Mouse (Mus musculus) stomach, embryonic 14.5 days (tissue): ENCODE measurements around the gene Tdpoz1. TPM values are rescaled to one million over a fixed set of nuclear protein-coding genes. Genes with fewer than 3 reads are reported as not detected.
"Not testable (repeated sequence)": the region's sequence is repeated elsewhere in the genome, so short reads cannot be mapped to it uniquely, and the experiment has no call there.

Source experiments
- ATAC-seq: fragments of 200-750 bp; cut with Nextera tagmentation; 2 replicates; pipeline ENCODE4 v1.8.0; 2017; ENCODE audit warnings: low read depth, moderate TSS enrichment; ENCODE audit not compliant: insufficient number of reproducible peaks, insufficient read depth, low FRiP score
- H3K27ac ChIP-seq: fragments of 300-500 bp; sonication (generic); 2 replicates; pipeline ENCODE4 v1.5.1; 2014; ENCODE audit warnings: mild to moderate bottlenecking, low read length, moderate library complexity, mixed read lengths
- H3K27me3 ChIP-seq: fragments of 300-500 bp; sonication (generic); 2 replicates; pipeline ENCODE4 v1.6.1; 2014; ENCODE audit warnings: low read length, control low read depth, mixed read lengths; ENCODE audit not compliant: control insufficient read depth, insufficient read depth
- H3K36me3 ChIP-seq: fragments of 300-500 bp; sonication (generic); 2 replicates; pipeline ENCODE4 v1.6.1; 2014; ENCODE audit warnings: mild to moderate bottlenecking, control low read depth, low read length, moderate library complexity, mixed read lengths; ENCODE audit not compliant: control insufficient read depth, insufficient read depth
- H3K4me1 ChIP-seq: fragments of 300-500 bp; sonication (generic); 2 replicates; pipeline ENCODE4 v1.6.1; 2014; ENCODE audit warnings: low read length, control low read depth, mixed read lengths; ENCODE audit not compliant: control insufficient read depth, insufficient read depth
- H3K4me2 ChIP-seq: fragments of 300-500 bp; sonication (generic); replicated peaks from 2 replicates; pipeline ENCODE4 v1.6.1; 2014; ENCODE audit warnings: low read depth, low read length, control low read depth
- H3K4me3 ChIP-seq: fragments of 300-500 bp; sonication (generic); 2 replicates; pipeline ENCODE4 v1.5.1; 2014; ENCODE audit warnings: low read depth, low read length, control low read depth
- H3K9ac ChIP-seq: fragments of 300-500 bp; sonication (generic); replicated peaks from 2 replicates; pipeline ENCODE4 v1.6.1; 2014; ENCODE audit warnings: low read depth, mild to moderate bottlenecking, control low read depth, low read length, moderate library complexity, mixed read lengths
- H3K9me3 ChIP-seq: fragments of 300-500 bp; sonication (generic); 2 replicates; pipeline ENCODE4 v1.6.1; 2016; ENCODE audit warnings: low read depth, low read length, control low read depth; ENCODE audit not compliant: control insufficient read depth
- WGBS: fragments of 180-500 bp; shearing (Covaris S2); extraction: QIAGEN DNeasy Blood & Tissue Kit; methylation state at CpG from one replicate; pipeline ENCODE4 v1.1.7; 2014; 5-methylcytosine and 5-hydroxymethylcytosine counted together
- polyA plus RNA-seq: library from polyadenylated mRNA; unstranded; fragments of >200 nt; fragmentation: Nextera tagmentation; extraction: Ambion mirVana; gene quantifications from 2 replicates; pipeline ENCODE4 v1.2.1, GENCODE M21; 2014

Gene Tdpoz1
- not detected in 2 replicates for polyA plus RNA-seq

DNA sequence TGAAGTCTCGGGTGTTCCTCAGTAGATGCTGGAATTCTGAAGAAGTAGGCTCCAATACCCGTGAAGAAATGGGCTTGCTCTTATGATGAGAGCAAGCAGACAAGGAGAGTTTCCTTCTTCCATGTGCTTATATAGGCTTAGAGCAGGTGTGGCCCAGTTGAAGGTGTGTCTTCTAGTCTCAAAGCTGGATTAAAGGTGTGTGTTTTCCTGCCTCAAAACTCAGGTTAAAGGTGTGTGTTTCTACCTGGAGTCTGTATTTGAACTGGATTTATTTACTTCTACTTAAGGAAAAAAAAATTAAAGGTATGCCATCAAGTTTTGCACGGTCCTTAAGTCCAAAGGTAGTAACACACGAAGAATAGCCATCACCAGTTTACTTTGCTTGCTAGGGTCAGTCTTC lies at the start of gene Tdpoz1:
Gene Tdpoz1 (minus strand): TSS at position 101 of the 400 bp plus-strand sequence.
- H3K9me3 ChIP-seq, H3K36me3 ChIP-seq, H3K27me3 ChIP-seq, H3K9ac ChIP-seq, H3K4me1 ChIP-seq, ATAC-seq, H3K4me3 ChIP-seq, H3K27ac ChIP-seq, H3K4me2 ChIP-seq: not testable (repeated sequence)
- WGBS, result 87% methylated on average over 2 of the region's 4 CpGs

DNA sequence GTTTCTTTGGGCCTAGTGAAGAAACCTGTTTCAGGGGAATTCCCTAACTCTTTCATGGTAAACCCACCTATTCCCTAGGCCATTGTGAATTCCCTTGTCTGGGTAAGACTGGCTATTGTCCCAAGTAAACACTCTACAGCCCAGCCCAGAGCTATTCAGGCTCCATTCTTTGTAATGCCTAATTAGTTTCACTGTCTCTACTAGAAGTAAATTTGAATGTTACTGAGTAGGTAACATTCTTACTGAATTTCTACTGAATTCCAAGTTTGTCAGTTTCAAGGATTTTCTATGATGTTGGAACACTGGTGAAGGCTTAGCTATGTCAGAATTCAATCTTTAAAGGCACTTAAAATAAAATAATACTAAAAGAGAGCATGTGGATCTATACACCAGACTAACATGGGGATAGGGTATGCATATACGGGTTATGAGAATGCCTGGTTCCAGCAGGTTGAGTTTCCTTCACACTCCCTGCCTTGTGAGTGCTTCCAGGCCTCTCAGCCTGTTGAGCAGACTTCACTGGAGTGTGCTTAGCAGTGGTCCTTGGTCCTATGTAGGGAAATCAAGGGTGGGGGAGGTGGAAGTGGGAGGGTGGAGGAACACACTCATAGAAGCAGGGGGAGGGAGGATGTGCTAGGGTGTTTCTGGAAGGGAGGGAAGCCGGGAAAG lies 33.0 kb upstream of the Tdpoz1 start:
- H3K27ac ChIP-seq, H3K4me2 ChIP-seq, H3K9ac ChIP-seq, H3K4me3 ChIP-seq, H3K27me3 ChIP-seq, H3K36me3 ChIP-seq, ATAC-seq, H3K9me3 ChIP-seq, H3K4me1 ChIP-seq: not testable (repeated sequence)
- WGBS, result 84% methylated on average over 2 of the region's 2 CpGs

DNA sequence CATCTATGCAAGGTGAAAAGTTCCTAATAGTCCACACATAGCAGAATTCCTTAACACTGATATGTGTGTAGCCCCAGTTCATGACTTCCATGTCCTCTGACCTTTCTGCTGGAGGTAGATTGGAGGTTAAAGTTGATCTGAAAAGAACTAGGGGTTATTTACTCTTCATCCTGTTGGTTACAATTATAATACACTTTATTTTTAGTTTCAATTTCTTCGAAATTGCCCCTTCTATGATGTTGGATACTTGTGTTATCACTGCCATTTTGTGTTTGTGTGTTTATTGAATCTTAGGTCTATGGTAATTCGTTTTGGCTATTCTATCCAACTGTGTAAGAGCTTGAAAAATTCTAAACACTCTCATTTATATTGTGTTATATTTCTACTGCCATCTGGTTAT lies 16.9 kb upstream of the Tdpoz1 start, which contains the start of gene Gm37596:
Gene Gm37596 (minus strand): TSS at position 101 of the 400 bp plus-strand sequence.
- H3K27ac ChIP-seq, ATAC-seq: not testable (repeated sequence)
- WGBS, result 75% methylated on average over 1 of the region's 2 CpGs

DNA sequence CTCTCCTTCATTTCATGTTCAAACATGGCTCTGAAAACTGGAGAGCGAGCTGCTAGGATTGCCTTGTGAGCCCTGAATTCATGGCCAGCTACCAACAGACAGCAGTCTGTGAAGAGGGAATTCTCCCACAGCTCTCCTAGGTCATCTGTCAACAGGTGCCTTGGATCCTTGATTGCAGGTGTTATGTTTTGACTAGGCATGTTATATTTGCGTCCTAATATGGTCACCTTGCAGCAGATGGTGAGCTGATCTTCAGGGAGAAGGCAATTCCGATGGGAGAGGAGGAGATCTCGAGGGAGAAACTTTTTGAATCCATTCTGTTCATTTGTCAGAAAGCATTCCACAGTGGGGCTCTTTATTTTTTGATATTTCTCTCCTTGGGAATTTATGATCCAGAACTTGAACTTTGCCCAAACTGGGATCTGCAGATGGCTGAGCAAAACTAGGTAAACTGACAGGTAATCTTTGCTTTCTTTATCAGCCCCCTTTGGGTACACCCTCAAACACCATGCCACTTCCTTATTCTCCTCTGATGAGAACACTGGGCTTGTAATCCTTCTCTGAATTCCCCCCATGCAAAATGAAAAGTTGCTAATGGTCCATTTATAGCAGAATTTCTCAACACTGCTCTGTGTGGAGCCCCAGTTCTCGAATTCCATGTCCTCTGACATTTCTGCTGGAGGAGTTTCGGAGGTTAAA lies 5.2 kb downstream of the Tdpoz1 start:
- not testable (repeated sequence) for H3K9me3 ChIP-seq, ATAC-seq, H3K4me3 ChIP-seq, H3K36me3 ChIP-seq, H3K9ac ChIP-seq, H3K27ac ChIP-seq, H3K27me3 ChIP-seq, H3K4me2 ChIP-seq, H3K4me1 ChIP-seq
- WGBS, result 80% methylated on average over 5 of the region's 6 CpGs

More for the DNA sequence above, 16.9 kb upstream of the Tdpoz1 start, which contains the start of gene Gm37596:
- not testable (repeated sequence) for H3K9me3 ChIP-seq, H3K36me3 ChIP-seq, H3K9ac ChIP-seq, H3K4me1 ChIP-seq, H3K4me3 ChIP-seq, H3K4me2 ChIP-seq, H3K27me3 ChIP-seq

DNA sequence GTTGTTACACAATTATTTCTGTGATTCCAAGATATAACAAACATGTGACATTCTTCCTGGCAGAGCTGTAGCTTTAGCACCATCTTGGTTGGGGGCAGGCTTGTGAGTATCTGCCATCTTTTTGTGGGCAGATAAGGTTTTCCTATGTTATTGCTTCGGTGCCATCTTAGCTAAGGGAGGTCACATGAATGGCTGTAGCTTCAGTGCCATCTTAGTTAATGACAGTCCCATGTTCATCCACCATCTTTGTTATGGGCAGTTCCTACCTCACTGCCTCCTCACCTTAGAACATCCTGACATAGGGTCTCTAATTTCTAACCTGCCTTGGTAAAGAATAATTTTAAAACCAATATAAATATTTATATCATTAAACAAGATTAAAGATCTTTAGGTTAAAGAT lies 21.9 kb downstream of the Tdpoz1 start:
- no peak for ATAC-seq
- Histone ChIP-seq H3K9ac (no peak overlapping the region), H3K27ac (no peak overlapping the region), H3K4me3 (no peak overlapping the region), H3K36me3 (no peaks in the 10 kb centered on the region), H3K9me3 (no peaks in the 10 kb centered on the region), H3K27me3 (no peaks in the 10 kb centered on the region), H3K4me2 (no peak overlapping the region), H3K4me1 (no peaks in the 10 kb centered on the region)
- WGBS, result 67% methylated on average over 1 of the region's 1 CpGs

DNA sequence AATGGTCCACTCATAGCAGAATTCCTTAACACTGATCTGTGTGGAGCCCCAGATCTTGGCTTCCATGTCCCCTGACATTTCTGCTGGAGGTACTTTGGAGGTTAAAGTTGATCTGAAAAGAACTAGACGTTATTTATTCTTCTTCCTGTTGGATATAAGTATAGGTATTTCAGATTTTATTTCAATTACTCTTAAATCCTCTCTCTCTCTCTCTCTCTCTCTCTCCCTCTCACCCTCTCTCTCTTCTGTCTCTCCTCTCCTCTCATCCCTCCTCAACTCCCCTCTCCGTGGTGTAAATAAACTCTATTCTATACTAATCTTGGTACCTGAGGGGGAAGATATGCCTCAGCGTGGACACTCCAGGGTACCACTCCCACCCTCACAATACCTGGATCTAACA lies 23.5 kb downstream of the Tdpoz1 start, which contains the start of gene Tdpoz2:
Gene Tdpoz2 (minus strand): TSS at position 101 of the 400 bp plus-strand sequence.
- no peaks in the 10 kb centered on the region for H3K4me1 ChIP-seq
- no peak for ATAC-seq
- no peaks in the 10 kb centered on the region for H3K27me3 ChIP-seq
- H3K4me3 ChIP-seq, result no peak within 1 kb of the TSS
- WGBS, result 71% methylated on average over 3 of the region's 3 CpGs
- H3K36me3 ChIP-seq, result no peaks in the 10 kb centered on the region
- H3K4me2 ChIP-seq, result no peak within 1 kb of the TSS
- no peaks in the 10 kb centered on the region for H3K9me3 ChIP-seq
- no peak within 1 kb of the TSS for H3K27ac ChIP-seq
- H3K9ac ChIP-seq, result no peak within 1 kb of the TSS

DNA sequence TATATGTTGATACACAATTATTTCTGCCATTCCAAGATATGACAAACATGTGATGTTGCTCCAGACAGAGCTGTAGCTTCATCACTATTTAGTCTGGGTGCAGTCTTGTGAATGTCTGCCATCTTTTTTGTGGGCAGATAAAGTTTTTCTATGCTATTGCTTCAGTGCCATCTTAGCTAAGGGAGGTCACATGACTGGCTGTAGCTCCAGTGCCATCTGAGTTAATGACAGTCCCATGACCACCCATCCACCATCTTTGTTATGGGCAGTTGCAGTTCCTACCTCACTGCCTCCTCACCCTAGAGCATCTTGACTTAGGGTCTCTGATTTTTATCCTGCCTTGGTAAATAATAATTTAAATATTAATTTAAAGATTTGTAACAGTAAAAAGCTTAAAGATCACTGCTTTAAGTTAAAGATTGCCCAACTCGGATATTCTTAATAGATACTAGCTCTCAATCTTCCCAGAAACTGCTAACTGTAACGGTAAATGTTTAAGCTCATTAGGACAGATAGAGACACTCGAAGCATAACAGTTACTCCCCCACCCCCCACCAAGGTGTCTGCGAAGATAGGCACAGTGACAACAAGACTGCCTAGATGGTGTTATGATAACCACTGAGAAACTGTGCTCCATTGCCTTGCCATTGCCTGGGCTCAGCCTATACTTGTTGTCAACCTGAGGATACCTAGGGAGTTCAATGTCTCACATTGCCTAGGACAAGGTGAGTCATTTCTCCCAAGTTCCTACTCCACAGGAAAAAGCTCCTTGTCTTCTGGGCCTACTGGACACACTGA lies 45.0 kb downstream of the Tdpoz1 start:
- H3K4me3 ChIP-seq, H3K27ac ChIP-seq, H3K4me2 ChIP-seq, H3K9ac ChIP-seq, ATAC-seq, H3K4me1 ChIP-seq, H3K27me3 ChIP-seq, H3K36me3 ChIP-seq, H3K9me3 ChIP-seq: not testable (repeated sequence)
- WGBS, result 78% methylated on average over 4 of the region's 4 CpGs
